Mouse (Mus musculus): ENCODE measurements around the gene E2f6.

DNA sequence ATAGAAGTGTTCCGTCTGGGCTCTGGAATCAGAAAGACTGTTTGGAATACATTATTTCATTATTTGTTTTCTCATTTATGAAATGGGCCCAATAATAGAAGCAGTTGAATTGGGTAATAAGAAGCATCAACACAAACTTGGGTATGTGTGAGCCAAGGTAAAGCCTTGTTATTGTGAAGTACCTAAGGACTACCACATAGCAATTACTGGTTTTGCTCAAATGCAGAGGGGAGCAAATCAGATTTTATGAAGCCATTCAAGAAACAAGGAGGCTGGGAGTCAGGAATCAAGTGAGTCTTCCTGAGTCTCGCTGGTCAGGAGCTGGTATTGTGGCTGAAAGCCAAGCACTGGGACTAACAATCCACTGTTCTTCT is 45.5 kb downstream of the E2f6 start:
- no peak for TF ChIP-seq CTCF (IDR thresholded peaks at IDR 0.05)
- TF ChIP-seq POLR2A (IDR thresholded peaks at IDR 0.05; ENCODE audit: insufficient read depth, low read depth, low read length): no peak

Data from heart, adult 2 months (tissue).